Mouse (Mus musculus) G1E (cell line): ENCODE measurements at regions not wholly inside any gene's neighbourhood (a gene's known extent, or its start where the extent isn't known, plus 50 kb on each side); places are given as distances from the start of the nearest gene placed in this dataset.

Source experiments
- CTCF ChIP-seq: IDR thresholded peaks from 2 replicates; pipeline ENCODE4 v1.5.1; 2012; ENCODE audit warnings: low read depth, low read length, inconsistent platforms, mixed read lengths
- GATA1 ChIP-seq: IDR thresholded peaks from 2 replicates; pipeline ENCODE4 v1.6.1; 2012; ENCODE audit warnings: borderline replicate concordance, low read length, inconsistent platforms, mixed read lengths
- POLR2AphosphoS5 ChIP-seq: IDR thresholded peaks from 2 replicates; pipeline ENCODE4 v1.6.1; 2012; ENCODE audit warnings: low read depth, low read length, inconsistent platforms; ENCODE audit not compliant: insufficient replicate concordance
- TAL1 ChIP-seq: conservative IDR thresholded peaks from 2 replicates; pipeline ENCODE4 v1.6.1; 2012; ENCODE audit warnings: low read depth, low read length, inconsistent platforms, mixed read lengths

DNA sequence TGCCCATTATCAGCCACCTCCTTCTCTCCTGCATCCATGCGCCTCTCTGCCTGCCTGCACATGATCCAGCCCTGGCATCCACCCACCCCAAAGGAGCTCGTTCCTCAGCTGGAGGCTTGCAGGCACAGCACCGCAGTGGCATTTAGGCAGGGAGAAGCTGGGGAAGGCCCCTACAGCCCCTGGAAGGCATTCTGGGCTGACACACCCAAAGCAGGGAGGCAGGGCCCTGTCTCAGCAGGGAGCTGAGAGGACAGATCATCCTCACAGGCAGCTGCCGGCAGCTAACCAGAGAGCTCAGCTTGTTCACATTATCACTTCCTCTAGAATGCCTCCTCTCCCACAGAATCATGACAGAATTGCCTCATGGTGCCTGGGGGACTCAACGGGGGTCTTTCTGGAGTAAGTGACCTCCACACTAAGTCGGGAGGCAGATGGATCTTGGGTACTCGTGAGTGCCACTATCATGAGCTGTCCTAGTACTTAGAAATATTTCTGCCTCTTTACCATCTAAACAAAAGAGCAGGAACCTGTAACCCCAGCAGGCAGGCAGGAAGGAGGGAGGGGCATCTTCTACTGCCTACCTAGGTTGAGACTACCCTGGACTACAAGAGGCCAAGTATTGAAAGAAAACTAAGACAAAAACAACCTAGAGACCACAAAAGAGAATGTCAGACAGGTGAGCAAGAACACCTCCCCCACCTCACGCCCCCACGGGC is 94.5 kb upstream of the Spred2 start:
- no peak for TF ChIP-seq CTCF
- TF ChIP-seq TAL1, result no peak
- no peak for TF ChIP-seq POLR2AphosphoS5
- no peak for TF ChIP-seq GATA1
